Mouse (Mus musculus) yolk sac, embryonic 10.5 days (tissue): ENCODE measurements around the gene Gm21812.
"Not testable (repeated sequence)": the region's sequence is repeated elsewhere in the genome, so short reads cannot be mapped to it uniquely, and the experiment has no call there.

ENCODE experiments used
- DNase-seq: peaks from one replicate; pipeline ENCODE4 v3.0.0-alpha.2; 2017; ENCODE audit warnings: low spot score

Gm21812 gene

GRCm38 (mm10) chrY:9347084-9347483 lies at the start of gene Gm21812:
Gm21812 (minus strand) TSS chrY:9347184.
- DNase-seq = not testable (repeated sequence)
